Mouse (Mus musculus) kidney, embryonic 15.5 days (tissue): ENCODE data around the gene Prelid1. TPM values are rescaled to one million over a fixed set of nuclear protein-coding genes. Genes with fewer than 3 reads are reported as not detected.

Experiments
- ATAC-seq: fragments of 200-750 bp; cut with Nextera tagmentation; replicated peaks from 2 replicates; pipeline ENCODE4 v1.8.0; 2017; ENCODE audit warnings: moderate TSS enrichment; ENCODE audit not compliant: low FRiP score
- H3K27ac ChIP-seq: fragments of 300-500 bp; sonication (generic); 2 replicates; pipeline ENCODE4 v1.5.1; 2015; ENCODE audit warnings: mild to moderate bottlenecking, inconsistent platforms
- H3K27me3 ChIP-seq: fragments of 300-500 bp; sonication (generic); 2 replicates; pipeline ENCODE4 v1.6.1; 2015; ENCODE audit warnings: inconsistent platforms
- H3K36me3 ChIP-seq: fragments of 300-500 bp; sonication (generic); 2 replicates; pipeline ENCODE4 v1.6.1; 2015; ENCODE audit warnings: inconsistent platforms
- H3K4me1 ChIP-seq: fragments of 300-500 bp; sonication (generic); 2 replicates; pipeline ENCODE4 v1.6.1; 2015; ENCODE audit warnings: inconsistent platforms
- H3K4me2 ChIP-seq: fragments of 300-500 bp; sonication (generic); 2 replicates; pipeline ENCODE4 v1.6.1; 2015; ENCODE audit warnings: moderate library complexity, mild to moderate bottlenecking, inconsistent platforms
- H3K4me3 ChIP-seq: fragments of 300-500 bp; sonication (generic); replicated peaks from 2 replicates; pipeline ENCODE4 v1.5.1; 2015; ENCODE audit warnings: mild to moderate bottlenecking, inconsistent platforms
- H3K9ac ChIP-seq: fragments of 300-500 bp; sonication (generic); 2 replicates; pipeline ENCODE4 v1.6.1; 2015; ENCODE audit warnings: mild to moderate bottlenecking, inconsistent platforms
- H3K9me3 ChIP-seq: fragments of 300-500 bp; sonication (generic); replicated peaks from 2 replicates; pipeline ENCODE4 v1.6.1; 2016; ENCODE audit warnings: inconsistent platforms
- WGBS: fragments of 180-500 bp; shearing (Covaris S2); methylation state at CpG from one replicate; pipeline ENCODE4 v1.1.7; 2015; ENCODE audit warnings: mixed read lengths; 5-methylcytosine and 5-hydroxymethylcytosine counted together
- polyA plus RNA-seq: library from polyadenylated mRNA; unstranded; fragments of >200 nt; fragmentation: Nextera tagmentation; extraction: Ambion mirVana; gene quantifications from 2 replicates; pipeline ENCODE4 v1.2.1, GENCODE M21; 2015

Prelid1 gene
- polyA plus RNA-seq, result 439 and 464 TPM in 2 replicates

DNA sequence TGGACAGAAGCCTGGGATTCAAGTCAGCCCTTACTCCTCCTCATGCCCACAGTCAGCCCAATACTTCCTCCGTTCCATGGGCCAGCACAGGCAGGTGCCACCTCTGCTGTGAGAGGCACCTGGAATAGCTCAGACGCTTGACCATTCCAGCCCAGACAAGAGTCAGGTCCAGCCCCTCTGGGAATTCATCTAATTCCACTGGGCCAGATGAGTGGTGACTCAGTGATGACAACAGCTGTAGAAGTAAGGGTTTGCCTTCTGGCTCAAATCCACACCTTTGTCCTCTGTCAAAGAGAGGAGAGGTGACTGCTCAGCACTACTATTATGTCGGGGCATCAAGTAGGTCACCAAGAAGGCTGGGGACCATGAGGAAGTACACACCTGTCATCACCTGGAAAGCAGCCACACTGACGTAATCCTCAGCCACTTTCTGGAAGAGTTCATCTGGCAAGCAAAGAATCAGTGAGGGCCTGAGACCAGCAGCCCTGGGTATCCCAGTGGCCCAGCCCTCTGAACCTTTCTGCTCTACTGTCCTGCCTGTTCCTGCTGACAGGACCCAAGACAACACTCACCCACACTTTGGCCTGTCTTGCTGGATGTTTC lies at the start of gene Prelid1:
Gene Prelid1 (plus strand): TSS at position 570 of the 603 bp plus-strand sequence.
- Histone ChIP-seq H3K27ac (peak within 1 kb of the TSS; percentile 82; the same call in 1 of the 2 replicates), H3K9ac (peak within 1 kb of the TSS; percentile 92), H3K4me3 (peak within 1 kb of the TSS; percentile 83), H3K36me3 (peaks cover 76% of the 10 kb centered on the region), H3K27me3 (no peaks in the 10 kb centered on the region), H3K4me2 (peak within 1 kb of the TSS; percentile 92), H3K4me1 (peaks cover 33% of the 10 kb centered on the region), H3K9me3 (no peaks in the 10 kb centered on the region)
- ATAC-seq, result no peak
- WGBS, result 84% methylated on average over 4 of the region's 4 CpGs

GRCm38 (mm10) chr13:55277203-55277602 lies 43.1 kb upstream of the Prelid1 start:
- peaks cover 77% of the 10 kb centered on the region for H3K36me3 ChIP-seq

GRCm38 (mm10) chr13:55277646-55278045 lies 42.7 kb upstream of the Prelid1 start:
- H3K4me3 ChIP-seq, result no peak overlapping the region
- no peaks in the 10 kb centered on the region for H3K9me3 ChIP-seq
- no peak for ATAC-seq
- H3K9ac ChIP-seq, result no peak overlapping the region
- no peak overlapping the region for H3K4me2 ChIP-seq
- no peaks in the 10 kb centered on the region for H3K27me3 ChIP-seq
- peaks cover 79% of the 10 kb centered on the region for H3K36me3 ChIP-seq
- 90% methylated on average over 5 of the region's 5 CpGs for WGBS
- no peak overlapping the region for H3K27ac ChIP-seq
- no peaks in the 10 kb centered on the region for H3K4me1 ChIP-seq

More at GRCm38 (mm10) chr13:55277203-55277602, 43.1 kb upstream of the Prelid1 start:
- Histone ChIP-seq H3K27ac (no peak overlapping the region), H3K27me3 (no peaks in the 10 kb centered on the region), H3K4me1 (no peaks in the 10 kb centered on the region), H3K4me2 (no peak overlapping the region), H3K9ac (no peak overlapping the region), H3K9me3 (no peaks in the 10 kb centered on the region), H3K4me3 (no peak overlapping the region)
- 84% methylated on average over 5 of the region's 5 CpGs for WGBS
- no peak for ATAC-seq

DNA sequence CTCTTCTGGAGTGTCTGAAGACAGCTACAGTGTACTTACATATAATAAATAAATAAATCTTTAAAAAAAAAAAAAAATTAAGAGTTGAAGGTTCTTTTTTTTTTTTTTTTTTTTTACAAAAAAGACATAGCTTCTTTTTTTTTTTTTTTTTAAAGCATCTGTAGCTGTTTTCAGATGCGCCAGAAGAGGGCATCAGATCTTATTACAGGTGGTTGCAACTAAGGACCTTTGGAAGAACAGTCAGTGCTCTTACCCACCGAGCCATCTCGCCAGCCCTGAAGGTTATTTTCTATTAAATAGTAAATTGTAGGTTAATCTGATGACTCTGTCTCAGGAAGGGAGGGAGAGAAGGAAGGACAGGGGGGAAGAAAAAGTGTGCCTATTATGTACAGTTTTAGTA lies 31.4 kb upstream of the Prelid1 start:
- H3K9ac ChIP-seq, result no peak overlapping the region
- WGBS, result 85% methylated on average over 3 of the region's 3 CpGs
- H3K27ac ChIP-seq, result no peak overlapping the region
- no peaks in the 10 kb centered on the region for H3K9me3 ChIP-seq
- H3K4me2 ChIP-seq, result no peak overlapping the region
- H3K27me3 ChIP-seq, result no peaks in the 10 kb centered on the region
- ATAC-seq, result no peak
- H3K36me3 ChIP-seq, result peaks cover 92% of the 10 kb centered on the region
- H3K4me3 ChIP-seq, result no peak overlapping the region
- H3K4me1 ChIP-seq, result no peaks in the 10 kb centered on the region

GRCm38 (mm10) chr13:55296760-55297159 lies 23.5 kb upstream of the Prelid1 start:
- no peak overlapping the region for H3K4me3 ChIP-seq
- no peak overlapping the region for H3K27ac ChIP-seq
- H3K4me1 ChIP-seq, result no peaks in the 10 kb centered on the region
- no peak overlapping the region for H3K4me2 ChIP-seq
- ATAC-seq, result no peak
- H3K9me3 ChIP-seq, result no peaks in the 10 kb centered on the region
- H3K36me3 ChIP-seq, result peaks cover 97% of the 10 kb centered on the region
- 86% methylated on average over 1 of the region's 1 CpGs for WGBS
- no peaks in the 10 kb centered on the region for H3K27me3 ChIP-seq
- no peak overlapping the region for H3K9ac ChIP-seq

GRCm38 (mm10) chr13:55300913-55301312 lies 19.4 kb upstream of the Prelid1 start:
- H3K9ac ChIP-seq, result no peak overlapping the region
- H3K27me3 ChIP-seq, result no peaks in the 10 kb centered on the region
- no peak overlapping the region for H3K4me2 ChIP-seq
- no peak overlapping the region for H3K27ac ChIP-seq
- peaks cover 95% of the 10 kb centered on the region for H3K36me3 ChIP-seq
- ATAC-seq, result no peak
- no peaks in the 10 kb centered on the region for H3K9me3 ChIP-seq
- H3K4me3 ChIP-seq, result no peak overlapping the region
- 74% methylated on average over 5 of the region's 5 CpGs for WGBS
- H3K4me1 ChIP-seq, result no peaks in the 10 kb centered on the region

DNA sequence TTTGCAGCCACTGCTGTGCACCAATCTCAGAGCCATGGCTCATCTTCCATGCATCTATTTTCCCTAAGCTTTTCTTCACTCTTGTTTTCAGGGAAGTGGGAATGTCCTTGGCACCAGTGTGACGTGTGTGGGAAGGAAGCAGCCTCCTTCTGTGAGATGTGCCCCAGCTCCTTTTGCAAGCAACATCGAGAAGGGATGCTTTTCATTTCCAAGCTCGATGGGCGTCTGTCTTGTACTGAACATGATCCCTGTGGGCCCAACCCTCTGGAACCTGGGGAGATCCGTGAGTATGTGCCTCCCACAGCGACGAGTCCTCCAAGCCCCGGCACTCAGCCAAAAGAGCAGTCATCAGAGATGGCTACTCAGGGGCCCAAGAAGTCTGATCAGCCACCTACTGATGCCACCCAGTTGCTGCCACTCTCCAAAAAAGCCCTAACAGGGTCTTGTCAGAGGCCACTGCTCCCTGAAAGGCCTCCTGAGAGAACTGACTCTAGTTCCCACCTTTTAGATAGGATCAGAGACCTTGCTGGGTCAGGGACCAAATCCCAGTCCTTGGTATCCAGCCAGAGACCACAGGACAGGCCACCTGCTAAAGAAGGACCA lies 8.2 kb upstream of the Prelid1 start:
- peaks cover 96% of the 10 kb centered on the region for H3K36me3 ChIP-seq

DNA sequence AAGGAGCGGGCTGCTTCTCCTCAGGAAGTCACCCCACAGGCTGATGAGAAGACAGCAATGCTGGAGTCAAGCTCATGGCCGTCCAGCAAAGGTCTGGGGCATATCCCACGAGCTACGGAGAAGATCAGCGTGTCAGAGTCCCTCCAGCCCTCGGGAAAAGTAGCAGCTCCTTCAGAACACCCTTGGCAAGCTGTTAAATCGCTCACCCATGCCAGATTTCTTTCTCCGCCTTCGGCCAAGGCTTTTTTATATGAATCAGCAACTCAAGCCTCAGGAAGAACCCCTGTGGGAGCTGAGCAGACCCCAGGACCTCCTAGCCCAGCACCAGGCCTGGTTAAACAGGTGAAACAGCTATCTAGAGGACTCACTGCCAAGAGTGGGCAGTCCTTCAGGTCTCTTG lies 7.2 kb upstream of the Prelid1 start:
- no peak overlapping the region for H3K27ac ChIP-seq
- peaks cover 96% of the 10 kb centered on the region for H3K36me3 ChIP-seq
- no peaks in the 10 kb centered on the region for H3K9me3 ChIP-seq
- no peak for ATAC-seq
- no peak overlapping the region for H3K9ac ChIP-seq
- no peak overlapping the region for H3K4me3 ChIP-seq
- H3K4me2 ChIP-seq, result no peak overlapping the region
- H3K4me1 ChIP-seq, result no peaks in the 10 kb centered on the region
- no peaks in the 10 kb centered on the region for H3K27me3 ChIP-seq
- 67% methylated on average over 9 of the region's 9 CpGs for WGBS

More for the DNA sequence above, 8.2 kb upstream of the Prelid1 start:
- WGBS, result 85% methylated on average over 8 of the region's 8 CpGs
- H3K4me1 ChIP-seq, result no peaks in the 10 kb centered on the region
- ATAC-seq, result no peak
- H3K4me3 ChIP-seq, result no peak overlapping the region
- H3K4me2 ChIP-seq, result no peak overlapping the region
- no peak overlapping the region for H3K9ac ChIP-seq
- no peaks in the 10 kb centered on the region for H3K9me3 ChIP-seq
- H3K27me3 ChIP-seq, result no peaks in the 10 kb centered on the region
- no peak overlapping the region for H3K27ac ChIP-seq

GRCm38 (mm10) chr13:55314891-55315412 lies 5.3 kb upstream of the Prelid1 start:
- no peak overlapping the region for H3K9ac ChIP-seq
- H3K4me1 ChIP-seq, result peaks cover 2% of the 10 kb centered on the region
- no peak overlapping the region for H3K4me2 ChIP-seq
- ATAC-seq, result no peak
- H3K27me3 ChIP-seq, result no peaks in the 10 kb centered on the region
- no peaks in the 10 kb centered on the region for H3K9me3 ChIP-seq
- 79% methylated on average over 2 of the region's 2 CpGs for WGBS
- H3K4me3 ChIP-seq, result no peak overlapping the region
- H3K27ac ChIP-seq, result no peak overlapping the region
- H3K36me3 ChIP-seq, result peaks cover 99% of the 10 kb centered on the region

GRCm38 (mm10) chr13:55318351-55318750 lies 1.9 kb upstream of the Prelid1 start:
- H3K4me2 ChIP-seq, result no peak overlapping the region
- no peaks in the 10 kb centered on the region for H3K27me3 ChIP-seq
- H3K9me3 ChIP-seq, result no peaks in the 10 kb centered on the region
- peaks cover 24% of the 10 kb centered on the region for H3K4me1 ChIP-seq
- peaks cover 77% of the 10 kb centered on the region for H3K36me3 ChIP-seq
- no peak overlapping the region for H3K4me3 ChIP-seq
- WGBS, result 81% methylated on average over 3 of the region's 3 CpGs
- H3K27ac ChIP-seq, result no peak overlapping the region
- no peak overlapping the region for H3K9ac ChIP-seq
- ATAC-seq, result no peak

DNA sequence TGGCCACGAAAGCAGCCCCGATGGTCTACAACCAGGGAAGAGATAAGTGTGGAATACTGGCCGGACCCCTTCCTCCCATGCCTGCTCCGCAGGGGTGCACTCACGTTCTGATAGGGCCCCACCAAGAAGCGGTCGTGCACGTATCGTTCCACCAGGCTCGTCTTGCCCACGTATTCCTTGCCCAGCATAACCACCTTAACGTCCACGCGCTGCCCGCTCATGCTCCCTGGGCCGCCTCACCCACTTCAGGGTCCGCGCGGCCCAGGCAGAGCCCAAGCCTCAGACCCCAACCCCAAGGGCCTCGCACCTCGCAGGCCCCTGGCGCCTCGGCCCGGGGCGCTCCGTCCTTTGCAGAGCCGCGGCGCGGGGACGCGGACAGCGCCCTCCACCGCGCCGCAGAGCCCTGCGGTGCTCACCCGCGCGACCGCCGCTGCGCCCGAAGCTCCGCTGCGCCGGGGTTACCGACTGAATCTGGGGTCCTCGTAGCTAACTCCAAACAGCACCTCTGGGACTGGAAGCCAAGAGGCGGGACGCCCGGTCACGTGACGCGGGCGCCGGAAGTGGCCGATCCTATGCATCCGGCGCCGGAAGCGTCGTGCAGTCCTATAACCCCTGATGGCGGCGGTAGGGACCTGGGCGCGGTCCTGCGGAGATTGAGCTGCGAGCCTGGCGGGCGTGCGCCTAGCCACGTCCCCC lies 1.3 kb downstream of the Prelid1 start, which contains the start of gene Rab24:
Gene Rab24 (minus strand): TSS at position 513 of the 696 bp plus-strand sequence.
- Histone ChIP-seq H3K9ac (peak within 1 kb of the TSS; percentile 92), H3K27ac (peak within 1 kb of the TSS; percentile 82), H3K9me3 (no peaks in the 10 kb centered on the region), H3K4me2 (peak within 1 kb of the TSS; percentile 92), H3K27me3 (no peaks in the 10 kb centered on the region), H3K4me1 (peaks cover 43% of the 10 kb centered on the region), H3K4me3 (peak within 1 kb of the TSS; percentile 83), H3K36me3 (peaks cover 77% of the 10 kb centered on the region)
- WGBS, result under 1% methylated on average over 73 of the region's 73 CpGs
- ATAC-seq, result peak; percentile 90
